Mouse (Mus musculus): ENCODE measurements around the gene Diras1. TPM values are rescaled to one million over a fixed set of nuclear protein-coding genes. Genes with fewer than 3 reads are reported as not detected.

The Diras1 gene
- polyA plus RNA-seq, 1 experiment from 2014 or later = 0.08 TPM

GRCm38 (mm10) chr10:80998778-80999177, 26.7 kb downstream of the Diras1 start:
- Histone ChIP-seq H3K36me3 (ENCODE audit: insufficient read depth) (no peaks in the 10 kb centered on the region), H3K9ac (no peak overlapping the region), H3K27ac (ENCODE audit: low read depth) (no peak overlapping the region), H3K4me2 (no peak overlapping the region), H3K9me3 (ENCODE audit: low read depth, low read length) (no peaks in the 10 kb centered on the region), H3K27me3 (ENCODE audit: insufficient read depth, low read length) (0 out of 2 replicates have a peak, but pooled peaks cover 9% of the 10 kb centered on the region), H3K4me3 (ENCODE audit: low read depth, low read length) (no peak overlapping the region), H3K4me1 (ENCODE audit: insufficient read depth) (0 out of 2 replicates have a peak, but pooled peaks cover 3% of the 10 kb centered on the region)
- peak; percentile 70 for TF ChIP-seq CTCF (IDR thresholded peaks at IDR 0.05; ENCODE audit: low read depth)
- DNase-seq (peak; percentile 76), ATAC-seq (ENCODE audit: insufficient read depth) (no peak)
- WGBS = 12% methylated on average over 12 of the region's 12 CpGs

- no peak overlapping the region for H3K9ac ChIP-seq
These were observed 27.4 kb downstream of the Diras1 start for GRCm38 (mm10) chr10:80998021-80998420.

GRCm38 (mm10) chr10:80997332-80997731, 28.1 kb downstream of the Diras1 start:
- 0 out of 2 replicates have a peak, but pooled peaks cover 3% of the 10 kb centered on the region for H3K4me1 ChIP-seq (ENCODE audit: insufficient read depth)
- H3K36me3 ChIP-seq (ENCODE audit: insufficient read depth) = no peaks in the 10 kb centered on the region
- no peak for TF ChIP-seq CTCF (IDR thresholded peaks at IDR 0.05; ENCODE audit: low read depth)
- no peak overlapping the region for H3K4me2 ChIP-seq
- no peak overlapping the region for H3K9ac ChIP-seq
- H3K9me3 ChIP-seq (ENCODE audit: low read depth, low read length) = no peaks in the 10 kb centered on the region
- DNase-seq (no peak), ATAC-seq (ENCODE audit: insufficient read depth) (no peak)
- no peak overlapping the region for H3K27ac ChIP-seq (ENCODE audit: low read depth)
- no peak overlapping the region for H3K4me3 ChIP-seq (ENCODE audit: low read depth, low read length)
- 0 out of 2 replicates have a peak, but pooled peaks cover 9% of the 10 kb centered on the region for H3K27me3 ChIP-seq (ENCODE audit: insufficient read depth, low read length)
- WGBS = 83% methylated on average over 8 of the region's 8 CpGs

More at GRCm38 (mm10) chr10:80998021-80998420, 27.4 kb downstream of the Diras1 start:
- no peak for ATAC-seq (ENCODE audit: insufficient read depth)
- 37% methylated on average over 14 of the region's 14 CpGs for WGBS
- DNase-seq = no peak
- TF ChIP-seq CTCF (IDR thresholded peaks at IDR 0.05; ENCODE audit: low read depth) = no peak
- H3K9me3 ChIP-seq (ENCODE audit: low read depth, low read length) = no peaks in the 10 kb centered on the region
- H3K27ac ChIP-seq (ENCODE audit: low read depth) = no peak overlapping the region
- 0 out of 2 replicates have a peak, but pooled peaks cover 3% of the 10 kb centered on the region for H3K4me1 ChIP-seq (ENCODE audit: insufficient read depth)
- 0 out of 2 replicates have a peak, but pooled peaks cover 9% of the 10 kb centered on the region for H3K27me3 ChIP-seq (ENCODE audit: insufficient read depth, low read length)
- no peak overlapping the region for H3K4me2 ChIP-seq
- no peaks in the 10 kb centered on the region for H3K36me3 ChIP-seq (ENCODE audit: insufficient read depth)
- no peak overlapping the region for H3K4me3 ChIP-seq (ENCODE audit: low read depth, low read length)

GRCm38 (mm10) chr10:80996501-80996900, 29.0 kb downstream of the Diras1 start:
- Histone ChIP-seq H3K9ac (no peak overlapping the region), H3K27me3 (ENCODE audit: insufficient read depth, low read length) (0 out of 2 replicates have a peak, but pooled peaks cover 9% of the 10 kb centered on the region), H3K4me3 (ENCODE audit: low read depth, low read length) (no peak overlapping the region), H3K9me3 (ENCODE audit: low read depth, low read length) (no peaks in the 10 kb centered on the region), H3K27ac (ENCODE audit: low read depth) (no peak overlapping the region), H3K36me3 (ENCODE audit: insufficient read depth) (no peaks in the 10 kb centered on the region), H3K4me1 (ENCODE audit: insufficient read depth) (0 out of 2 replicates have a peak, but pooled peaks cover 3% of the 10 kb centered on the region), H3K4me2 (no peak overlapping the region)
- ATAC-seq (ENCODE audit: insufficient read depth) (no peak), DNase-seq (no peak)
- WGBS = 89% methylated on average over 8 of the region's 8 CpGs
- TF ChIP-seq CTCF (IDR thresholded peaks at IDR 0.05; ENCODE audit: low read depth) = no peak

GRCm38 (mm10) chr10:80995091-80995632, 30.3 kb downstream of the Diras1 start:
- Histone ChIP-seq H3K27me3 (ENCODE audit: insufficient read depth, low read length) (0 out of 2 replicates have a peak, but pooled peaks cover 5% of the 10 kb centered on the region), H3K9me3 (ENCODE audit: low read depth, low read length) (no peaks in the 10 kb centered on the region), H3K4me3 (ENCODE audit: low read depth, low read length) (no peak overlapping the region), H3K4me2 (peak overlapping the region; percentile 38; the same call in 1 of the 2 replicates), H3K36me3 (ENCODE audit: insufficient read depth) (no peaks in the 10 kb centered on the region), H3K4me1 (ENCODE audit: insufficient read depth) (0 out of 2 replicates have a peak, but pooled peaks cover 3% of the 10 kb centered on the region), H3K27ac (ENCODE audit: low read depth) (no peak overlapping the region), H3K9ac (no peak overlapping the region)
- ATAC-seq (ENCODE audit: insufficient read depth) (peak; percentile 23; the same call in 1 of the 2 replicates), DNase-seq (peak; percentile 91)
- peak; percentile 100 for TF ChIP-seq CTCF (IDR thresholded peaks at IDR 0.05; ENCODE audit: low read depth)
- 13% methylated on average over 21 of the region's 21 CpGs for WGBS

GRCm38 (mm10) chr10:80994621-80995020, 30.8 kb downstream of the Diras1 start:
- H3K9me3 ChIP-seq (ENCODE audit: low read depth, low read length) = no peaks in the 10 kb centered on the region
- ATAC-seq (ENCODE audit: insufficient read depth) = no peak
- 48% methylated on average over 4 of the region's 4 CpGs for WGBS
- H3K27ac ChIP-seq (ENCODE audit: low read depth) = 0 out of 2 replicates have a peak overlapping the region, but pooled peaks have one; percentile 8
- no peak for TF ChIP-seq CTCF (IDR thresholded peaks at IDR 0.05; ENCODE audit: low read depth)
- 0 out of 2 replicates have a peak, but pooled peaks cover under 1% of the 10 kb centered on the region for H3K4me1 ChIP-seq (ENCODE audit: insufficient read depth)
- no peak overlapping the region for H3K4me2 ChIP-seq
- H3K4me3 ChIP-seq (ENCODE audit: low read depth, low read length) = no peak overlapping the region
- H3K27me3 ChIP-seq (ENCODE audit: insufficient read depth, low read length) = 0 out of 2 replicates have a peak, but pooled peaks cover 5% of the 10 kb centered on the region
- no peak overlapping the region for H3K9ac ChIP-seq
- H3K36me3 ChIP-seq (ENCODE audit: insufficient read depth) = no peaks in the 10 kb centered on the region
- no peak for DNase-seq

GRCm38 (mm10) chr10:80993276-80993675, 32.2 kb downstream of the Diras1 start:
- Histone ChIP-seq H3K36me3 (ENCODE audit: insufficient read depth) (no peaks in the 10 kb centered on the region), H3K4me1 (ENCODE audit: insufficient read depth) (no peaks in the 10 kb centered on the region), H3K4me2 (no peak overlapping the region), H3K27me3 (ENCODE audit: insufficient read depth, low read length) (0 out of 2 replicates have a peak, but pooled peaks cover 5% of the 10 kb centered on the region), H3K4me3 (ENCODE audit: low read depth, low read length) (no peak overlapping the region), H3K9me3 (ENCODE audit: low read depth, low read length) (no peaks in the 10 kb centered on the region), H3K27ac (ENCODE audit: low read depth) (no peak overlapping the region), H3K9ac (no peak overlapping the region)
- ATAC-seq (ENCODE audit: insufficient read depth) (no peak), DNase-seq (no peak)
- 61% methylated on average over 5 of the region's 5 CpGs for WGBS
- no peak for TF ChIP-seq CTCF (IDR thresholded peaks at IDR 0.05; ENCODE audit: low read depth)
